Mouse (Mus musculus): ENCODE results near the gene Cyp2a5.

GRCm38 (mm10) chr7:26808592-26808991 is 26.5 kb upstream of the Cyp2a5 start, which contains the start of gene Cyp2g1:
- TF ChIP-seq CTCF (IDR thresholded peaks at IDR 0.05; ENCODE audit: extremely low read depth, insufficient read depth, insufficient read length, insufficient replicate concordance) (no peak), POLR2A (IDR thresholded peaks at IDR 0.05; ENCODE audit: low read depth, low read length) (no peak)
